Mouse (Mus musculus): ENCODE measurements around the gene H2-DMb2.

H2-DMb2 gene

GRCm38 (mm10) chr17:34143033-34143432, at the start of gene H2-DMb2:
Gene H2-DMb2, plus strand, starts transcription at chr17:34143307.
- peak; percentile 11 for DNase-seq

- DNase-seq: no peak
Observed at GRCm38 (mm10) chr17:34094283-34095035, 48.6 kb upstream of the H2-DMb2 start.

DNA sequence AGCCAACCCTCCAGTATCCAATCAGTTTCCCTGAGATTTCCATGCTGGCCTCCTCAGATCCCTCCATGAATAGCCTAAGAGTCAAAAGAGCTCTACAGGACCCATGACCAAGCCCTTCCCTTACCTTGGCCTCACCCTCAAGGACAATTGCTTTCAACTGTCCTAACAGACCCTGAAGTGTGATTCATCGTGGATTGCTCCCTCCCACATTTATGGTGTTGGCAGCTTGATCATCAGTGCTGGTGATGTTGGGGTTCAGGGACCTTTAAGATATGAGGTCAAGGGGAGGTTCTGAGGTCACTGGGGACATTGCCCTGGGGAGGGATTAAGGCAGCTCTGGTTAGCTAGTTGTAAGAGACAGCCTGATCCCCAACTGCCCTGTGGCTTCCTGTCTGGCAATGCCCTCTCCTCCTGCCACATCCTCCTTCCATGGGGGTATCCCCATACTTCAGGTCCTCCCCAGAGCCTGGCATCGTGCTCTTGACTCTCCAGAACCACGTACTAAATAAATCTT, 46.6 kb upstream of the H2-DMb2 start:
- no peak for DNase-seq

GRCm38 (mm10) chr17:34097272-34097671, 45.8 kb upstream of the H2-DMb2 start:
- no peak for DNase-seq

DNA sequence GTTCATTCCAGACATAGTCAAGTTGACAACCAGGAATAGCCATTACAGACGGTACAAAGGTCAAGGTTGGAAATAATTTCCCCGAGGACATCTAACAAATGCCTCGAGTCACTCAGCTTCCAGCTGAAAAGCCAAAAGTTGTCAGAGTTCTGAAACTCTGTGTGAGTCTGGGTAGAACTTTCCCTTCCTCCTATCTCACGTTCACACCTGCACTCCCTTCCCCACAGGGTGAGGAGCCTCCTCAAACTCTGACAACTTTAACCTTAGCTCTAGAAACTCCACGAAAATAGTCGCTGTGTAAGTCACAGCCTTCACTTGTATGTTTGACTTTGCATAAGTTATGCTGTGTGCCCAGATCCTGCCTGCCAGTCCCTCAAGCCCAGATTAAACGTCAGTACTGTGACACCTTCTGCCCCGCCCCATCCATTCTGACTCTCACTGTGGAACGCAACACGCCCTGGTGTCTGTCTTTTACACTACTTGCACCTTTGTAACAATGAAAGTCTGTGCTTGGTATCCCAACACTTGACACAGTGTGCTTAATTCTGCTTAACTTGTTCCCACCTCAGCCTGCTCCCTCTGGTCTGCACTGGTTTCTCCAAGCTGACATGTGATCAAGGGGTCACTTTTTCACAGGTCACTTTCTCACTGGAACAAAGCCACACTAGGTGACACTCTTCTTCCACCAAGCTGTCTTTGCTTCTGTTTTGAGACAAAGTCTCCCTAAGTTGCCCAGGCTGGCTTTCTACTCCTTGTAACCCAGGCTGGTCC, 44.2 kb upstream of the H2-DMb2 start:
- no peak for DNase-seq

DNA sequence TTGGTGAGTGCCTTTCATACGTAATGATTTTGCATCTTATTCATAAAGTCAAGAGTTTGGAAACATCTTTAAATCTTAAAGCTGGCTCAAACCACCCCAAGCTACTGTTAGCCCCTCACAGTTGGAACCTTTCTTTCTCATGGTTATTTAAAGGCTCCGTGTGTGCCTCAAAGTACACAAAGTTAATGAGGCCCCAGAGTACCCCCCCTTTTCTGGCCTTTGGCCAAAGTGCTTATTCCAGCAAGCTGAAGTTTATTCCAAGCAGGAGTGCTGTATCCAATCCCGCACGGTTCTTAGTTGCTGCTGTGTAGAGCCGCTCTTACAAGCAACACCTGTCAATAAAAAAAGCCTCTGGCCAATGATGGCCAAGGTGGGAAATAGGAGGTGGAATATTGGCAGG, 43.6 kb upstream of the H2-DMb2 start:
- no peak for DNase-seq

DNA sequence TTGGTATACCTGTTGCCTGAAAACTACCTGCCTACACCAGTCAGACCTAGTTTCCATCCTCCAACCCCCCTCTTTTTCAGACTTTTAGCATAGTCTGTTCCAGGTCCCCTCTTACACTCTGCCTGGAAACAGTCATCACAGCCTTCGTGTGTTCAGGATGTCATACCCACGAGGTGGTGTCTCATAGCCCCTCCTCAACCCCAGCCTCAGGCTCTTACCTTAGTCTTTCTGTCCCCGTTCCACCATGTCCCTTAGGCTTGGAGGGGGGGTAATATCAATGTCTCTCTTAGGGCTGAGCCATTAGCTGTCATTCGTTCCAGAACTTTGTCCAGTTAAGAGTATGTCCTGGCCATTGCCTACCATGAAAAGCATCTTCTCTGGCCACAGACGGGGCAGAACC, 41.9 kb upstream of the H2-DMb2 start:
- DNase-seq: no peak

GRCm38 (mm10) chr17:34101604-34102032, 41.5 kb upstream of the H2-DMb2 start:
- peak; percentile 80 for DNase-seq

DNA sequence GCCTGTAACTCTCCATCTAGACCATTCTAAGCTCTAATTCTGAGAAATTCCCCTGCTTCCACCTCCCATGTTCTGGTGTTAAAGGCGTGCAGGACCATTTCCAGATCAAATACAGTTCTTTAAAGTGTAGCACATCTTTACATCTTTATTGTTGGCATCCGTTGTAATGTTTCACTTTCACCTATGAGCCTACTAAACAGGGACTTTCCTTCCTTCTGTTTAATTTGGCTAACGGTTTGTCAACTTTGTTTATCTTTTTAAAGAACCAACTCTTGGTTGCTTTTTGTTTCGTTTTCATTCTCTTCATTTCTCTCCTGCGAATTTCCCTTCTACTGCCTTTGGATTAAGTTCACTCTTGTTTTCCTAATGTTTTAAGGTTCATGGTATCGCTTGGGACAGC, 40.3 kb upstream of the H2-DMb2 start:
- no peak for DNase-seq

DNA sequence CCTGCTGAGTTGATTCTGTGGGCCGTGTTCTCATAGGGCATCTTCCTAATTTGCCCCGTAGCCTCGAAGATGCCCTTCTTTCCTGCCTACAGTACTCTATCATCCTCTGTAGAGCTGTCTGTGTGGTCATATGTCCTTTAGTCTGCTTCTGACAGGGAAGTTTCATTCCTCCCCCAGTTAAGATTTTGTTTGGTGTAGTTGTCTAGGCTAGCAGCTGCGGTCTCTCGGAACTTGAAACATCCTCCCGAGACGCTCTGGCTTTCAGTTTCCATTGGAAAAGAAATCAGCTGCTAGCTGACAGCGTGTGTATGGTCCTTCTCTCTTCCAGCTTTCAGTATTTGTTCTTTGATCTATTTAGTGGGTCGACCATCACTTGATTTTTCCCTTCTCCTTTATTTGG, 38.3 kb upstream of the H2-DMb2 start:
- DNase-seq: no peak

DNA sequence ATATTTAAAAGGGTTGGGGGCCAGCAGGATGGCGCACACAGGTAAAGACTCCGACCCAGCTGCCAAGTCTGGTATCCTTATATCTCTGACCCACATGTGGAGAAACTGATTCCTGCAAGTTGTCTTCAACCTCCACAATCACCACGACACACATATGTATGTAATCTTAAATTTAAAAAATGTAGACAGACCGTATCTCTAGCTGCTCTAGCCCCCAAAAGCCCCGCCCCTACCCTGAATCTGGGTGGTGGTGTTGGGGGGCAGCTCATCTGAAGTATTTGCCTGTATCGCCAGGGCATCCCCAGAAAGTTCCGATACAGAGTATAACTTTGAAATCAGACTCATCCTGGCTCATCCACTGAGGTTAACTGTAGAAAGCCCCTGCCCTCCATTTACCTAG, 36.6 kb upstream of the H2-DMb2 start:
- no peak for DNase-seq

- DNase-seq: no peak
Observed at GRCm38 (mm10) chr17:34107109-34107867, 35.8 kb upstream of the H2-DMb2 start.

DNA sequence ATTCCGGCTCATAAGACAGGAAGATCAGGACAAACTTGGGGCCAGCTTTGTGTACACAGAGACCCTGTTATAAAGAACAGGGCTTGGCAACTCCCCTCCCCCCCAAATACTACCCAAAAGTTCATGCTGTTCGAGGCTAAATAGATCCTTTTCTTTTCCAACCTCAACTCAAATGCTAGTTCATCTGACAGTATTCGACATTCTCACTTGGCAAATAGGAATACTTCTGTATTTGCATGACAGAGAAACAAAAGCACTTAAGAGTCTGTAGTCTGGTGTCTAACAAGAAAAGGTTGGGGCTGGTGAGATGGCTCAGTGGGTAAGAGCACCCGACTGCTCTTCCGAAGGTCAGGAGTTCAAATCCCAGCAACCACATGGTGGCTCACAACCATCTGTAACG, 34.6 kb upstream of the H2-DMb2 start:
- DNase-seq: no peak

GRCm38 (mm10) chr17:34109038-34109805, 33.9 kb upstream of the H2-DMb2 start:
- no peak for DNase-seq

DNA sequence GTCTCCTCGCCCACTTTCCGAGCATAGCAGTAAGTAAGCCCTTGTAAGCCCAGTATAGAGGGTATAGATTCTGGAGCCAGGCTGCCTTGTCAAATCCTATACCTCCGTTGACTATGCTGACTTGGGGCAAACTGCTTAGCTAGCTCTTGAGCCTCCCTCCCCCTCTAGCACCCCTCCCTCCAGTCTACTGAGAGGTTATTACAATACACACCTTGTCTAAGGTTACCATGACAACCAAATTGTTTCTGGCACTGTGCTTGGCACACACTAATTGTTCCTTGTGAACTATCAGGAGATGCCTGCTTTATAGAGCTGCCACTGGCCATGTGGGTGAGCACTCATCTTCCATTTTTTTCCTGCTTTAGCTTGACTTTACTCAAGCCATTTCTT, 33.3 kb upstream of the H2-DMb2 start:
- peak; percentile 12 for DNase-seq

DNA sequence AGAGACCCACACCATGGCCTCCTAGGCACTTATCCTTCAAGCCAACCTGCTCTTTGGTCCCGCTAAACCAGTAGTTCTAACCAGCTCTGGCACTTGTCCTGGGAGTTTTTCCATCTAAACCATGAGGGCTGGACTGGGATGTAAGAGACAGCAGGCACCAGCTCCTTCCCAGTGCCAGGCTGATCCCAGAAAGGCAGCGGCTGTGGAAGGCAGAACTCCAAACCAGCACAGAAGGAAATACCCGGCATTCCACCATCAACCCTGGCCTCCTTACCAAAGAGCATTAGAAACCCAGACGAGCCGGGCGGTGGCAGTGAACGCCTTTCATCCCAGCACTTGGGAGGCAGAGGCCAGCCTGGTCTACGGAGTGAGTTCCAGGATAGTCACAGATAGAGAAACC, 32.8 kb upstream of the H2-DMb2 start:
- no peak for DNase-seq

DNA sequence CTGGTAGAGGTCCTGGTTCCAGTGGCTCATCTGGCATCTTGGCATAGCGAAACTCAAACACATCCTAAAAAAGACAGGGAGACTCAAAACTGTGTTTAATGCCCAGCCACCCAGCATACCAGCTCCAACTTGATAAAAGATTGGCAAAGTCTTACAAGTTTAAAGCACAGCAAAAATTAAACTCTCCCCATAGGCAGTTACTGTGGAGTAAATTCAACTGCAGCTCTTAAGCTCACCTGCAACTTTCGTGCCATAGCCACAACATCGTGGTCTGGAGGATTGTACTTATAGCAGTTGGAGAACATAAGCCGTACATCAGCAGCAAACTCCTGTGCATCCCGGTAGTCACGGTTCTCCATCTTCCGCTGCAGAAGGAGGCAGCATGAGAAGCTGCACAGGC, 29.0 kb upstream of the H2-DMb2 start:
- DNase-seq: no peak

- peak; percentile 56 for DNase-seq
Observed at GRCm38 (mm10) chr17:34116736-34117370, 26.3 kb upstream of the H2-DMb2 start.

DNA sequence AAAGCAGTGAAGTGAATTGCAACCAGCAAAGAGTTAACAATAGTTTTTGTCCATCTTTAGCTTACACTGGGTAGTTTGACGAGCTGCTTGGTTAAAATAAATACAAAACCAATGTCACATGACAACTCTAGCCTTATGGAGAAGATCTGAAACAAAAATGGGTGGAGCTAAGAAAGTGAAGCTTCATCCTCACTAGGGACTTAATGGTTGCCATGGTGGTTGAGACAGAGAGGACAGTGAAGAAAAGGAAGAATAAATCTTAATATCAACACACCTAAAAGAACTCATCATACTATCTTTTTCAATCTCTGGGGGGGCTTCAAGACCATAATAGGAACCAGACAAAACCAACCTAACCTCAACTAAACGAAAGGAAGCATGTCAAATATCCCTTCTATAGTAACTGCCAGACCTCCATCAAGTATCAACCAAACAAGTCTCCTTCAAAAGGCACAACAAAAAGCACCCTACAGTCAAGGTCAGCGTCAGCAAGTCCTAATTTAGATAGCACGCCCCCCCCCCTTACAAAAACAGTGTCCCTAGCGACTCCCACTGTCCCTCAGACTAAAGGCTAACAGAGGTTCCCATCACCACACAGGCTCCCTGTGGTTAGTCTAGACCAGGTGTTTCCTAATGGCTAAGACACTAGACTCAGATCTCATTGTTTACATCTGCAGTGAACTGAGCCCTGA, 25.5 kb upstream of the H2-DMb2 start:
- DNase-seq: no peak

DNA sequence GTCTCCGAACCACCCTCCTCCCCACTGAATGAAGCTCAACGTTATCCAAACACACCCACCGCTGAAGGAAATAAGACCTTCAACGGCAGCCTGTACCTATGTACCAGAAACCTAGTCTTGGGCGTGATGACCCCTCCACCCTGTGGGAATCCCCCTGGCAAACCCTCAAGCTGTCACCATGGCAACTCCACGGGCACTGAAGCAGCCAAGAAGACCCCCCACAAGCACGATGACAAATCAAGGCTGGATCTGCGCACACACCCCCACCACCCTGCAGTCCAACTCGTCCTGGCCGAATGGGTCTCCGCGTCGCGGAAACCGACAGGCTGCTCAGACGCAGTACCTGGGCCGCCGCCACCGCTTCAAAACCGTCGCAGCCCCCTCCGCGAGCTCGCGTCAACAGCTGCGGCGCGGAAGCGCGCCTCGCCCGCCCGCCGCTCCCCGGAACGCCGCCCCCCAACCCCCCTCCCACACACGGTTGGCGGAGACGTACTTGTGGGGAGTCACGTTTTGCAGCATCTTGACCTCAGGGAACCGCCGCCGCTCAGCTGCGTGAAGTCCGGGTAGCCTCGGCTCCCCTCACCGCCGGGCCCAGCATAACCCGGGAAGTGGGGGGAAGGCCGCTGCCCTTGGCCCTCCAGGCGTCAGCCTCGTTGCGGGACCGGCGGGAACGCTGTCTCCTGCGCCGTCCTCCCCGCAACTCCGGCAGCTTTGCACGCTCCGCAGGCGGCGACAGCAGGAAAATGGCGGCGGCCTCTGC, 24.8 kb upstream of the H2-DMb2 start:
- DNase-seq: peak; percentile 81

DNA sequence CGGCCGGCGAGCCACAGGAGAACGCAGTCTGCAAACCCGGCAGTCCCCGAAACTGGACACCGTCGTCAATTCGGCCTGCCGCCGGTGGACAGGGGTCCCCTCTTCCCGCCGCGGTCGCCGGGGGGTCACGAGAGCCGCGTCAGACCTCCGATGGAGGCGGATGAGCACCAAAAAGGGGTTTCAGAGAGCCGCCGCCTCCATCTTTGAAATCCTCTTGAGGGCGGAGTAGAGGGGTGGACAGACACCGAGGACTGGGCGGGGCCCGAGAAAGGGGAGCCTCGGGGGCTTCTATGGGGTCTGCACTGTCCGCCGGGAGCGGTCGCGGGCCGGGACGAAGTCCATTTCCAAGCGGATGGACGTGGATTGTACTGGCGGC, 24.2 kb upstream of the H2-DMb2 start:
- DNase-seq: no peak
